Mouse (Mus musculus) stomach, postnatal 0 days (tissue): ENCODE results near the gene Mgat4a.

ENCODE experiments used
- CTCF ChIP-seq: IDR thresholded peaks from 2 replicates; pipeline ENCODE4 v1.5.1; 2016; ENCODE audit warnings: antibody characterized with exemption, low read depth, mild to moderate bottlenecking, moderate library complexity
- EP300 ChIP-seq: optimal IDR thresholded peaks from 2 replicates; pipeline ENCODE3; 2016; ENCODE audit warnings: antibody characterized with exemption

DNA sequence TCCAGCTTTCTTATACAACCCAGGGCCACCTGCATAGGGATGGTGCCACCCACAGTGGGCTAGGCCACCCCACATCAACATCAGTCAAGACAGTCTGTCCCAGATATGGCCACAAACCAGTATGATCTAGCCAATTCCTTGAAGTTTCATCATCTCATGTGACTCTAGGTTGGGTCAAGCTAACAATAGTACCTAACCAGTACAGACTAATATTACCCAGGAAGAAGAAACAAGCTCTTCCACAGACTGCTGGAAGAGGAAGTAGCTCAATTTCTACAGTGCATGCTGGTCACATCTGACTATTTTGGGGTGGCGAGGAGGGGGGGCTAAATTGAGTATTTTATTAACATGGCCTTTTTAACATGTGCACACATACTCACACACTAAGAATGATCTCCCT lies 54.4 kb downstream of the Mgat4a start:
- TF ChIP-seq CTCF (no peak), EP300 (no peak)
